Mouse (Mus musculus) left cerebral cortex, adult 8-10 months (tissue): ENCODE measurements at regions not wholly inside any gene's neighbourhood (a gene's known extent, or its start where the extent isn't known, plus 50 kb on each side); places are given as distances from the start of the nearest gene placed in this dataset.

Experiments used
- DNase-seq, 2 experiments: peaks; one replicate each; pipeline ENCODE4 v3.0.0; 2022; ENCODE audit warnings: low spot score in 2 of 2

- no peak for DNase-seq
These were observed 208.8 kb upstream of the Plpp4 start for GRCm38 (mm10) chr7:129048023-129048422.

GRCm38 (mm10) chr7:129049726-129050125, 207.1 kb upstream of the Plpp4 start:
- peak in 1 of 2 experiments; percentile 38 for DNase-seq

GRCm38 (mm10) chr7:129050675-129051074, 206.2 kb upstream of the Plpp4 start:
- no peak for DNase-seq

- DNase-seq = peak in 1 of 2 experiments; percentile 65
These were observed 189.9 kb upstream of the Plpp4 start for GRCm38 (mm10) chr7:129066891-129067290.

- DNase-seq = no peak
These were observed 188.7 kb upstream of the Plpp4 start for GRCm38 (mm10) chr7:129068137-129068536.

GRCm38 (mm10) chr7:129079786-129080185, 177.0 kb upstream of the Plpp4 start:
- no peak for DNase-seq

- no peak for DNase-seq
These were observed 165.4 kb upstream of the Plpp4 start for GRCm38 (mm10) chr7:129091441-129091840.

- no peak for DNase-seq
These were observed 160.3 kb upstream of the Plpp4 start for GRCm38 (mm10) chr7:129096374-129097069.

- no peak for DNase-seq
These were observed 154.4 kb upstream of the Plpp4 start for GRCm38 (mm10) chr7:129102437-129102836.

- DNase-seq = no peak
These were observed 122.7 kb upstream of the Plpp4 start for GRCm38 (mm10) chr7:129134176-129134575.

- no peak for DNase-seq
These were observed 122.1 kb upstream of the Plpp4 start for GRCm38 (mm10) chr7:129134661-129135215.

- DNase-seq = peak in 1 of 2 experiments; percentile 16
These were observed 119.4 kb upstream of the Plpp4 start for GRCm38 (mm10) chr7:129137303-129137990.

GRCm38 (mm10) chr7:129141942-129142598, 114.8 kb upstream of the Plpp4 start:
- DNase-seq = no peak

GRCm38 (mm10) chr7:129142599-129142949, 114.3 kb upstream of the Plpp4 start:
- DNase-seq = no peak

GRCm38 (mm10) chr7:129155577-129155976, 101.3 kb upstream of the Plpp4 start:
- DNase-seq = no peak

GRCm38 (mm10) chr7:129169971-129170370, 86.9 kb upstream of the Plpp4 start:
- DNase-seq = no peak

GRCm38 (mm10) chr7:129190933-129191332, 65.9 kb upstream of the Plpp4 start:
- no peak for DNase-seq

GRCm38 (mm10) chr7:129207029-129207428, 49.8 kb upstream of the Plpp4 start:
- DNase-seq = no peak
